Mouse (Mus musculus) thymus, adult 2 months (tissue): ENCODE measurements around the gene Inpp5a. TPM values are rescaled to one million over a fixed set of nuclear protein-coding genes. Genes with fewer than 3 reads are reported as not detected.
A peak's percentile ranks its signal among the peaks of the same experiment; 100 is the strongest.

Experiments
- DNase-seq: peaks from one replicate; pipeline ENCODE4 v3.0.0; 2021
- H3K27ac ChIP-seq: fragments of 200-500 bp; 2 replicates; pipeline ENCODE4 v1.5.1; 2012; ENCODE audit warnings: low read length, control low read depth; ENCODE audit not compliant: control insufficient read depth, insufficient read depth
- H3K27me3 ChIP-seq: fragments of 200-500 bp; 2 replicates; pipeline ENCODE4 v1.6.1; 2012; ENCODE audit warnings: mild to moderate bottlenecking, low read length, moderate library complexity, mixed read lengths; ENCODE audit not compliant: control insufficient read depth, insufficient read depth
- H3K36me3 ChIP-seq: fragments of 200-500 bp; 2 replicates; pipeline ENCODE4 v1.6.1; 2012; ENCODE audit warnings: mild to moderate bottlenecking, low read length, moderate library complexity; ENCODE audit not compliant: control insufficient read depth, insufficient read depth
- H3K4me1 ChIP-seq: fragments of 200-500 bp; replicated peaks from 2 replicates; pipeline ENCODE4 v1.6.1; 2012; ENCODE audit warnings: low read length; ENCODE audit not compliant: control insufficient read depth, insufficient read depth
- H3K4me3 ChIP-seq: fragments of 200-500 bp; 2 replicates; pipeline ENCODE4 v1.5.1; 2012; ENCODE audit warnings: mild to moderate bottlenecking, low read length, control low read depth, moderate library complexity; ENCODE audit not compliant: control insufficient read depth, insufficient read depth
- CTCF ChIP-seq: fragments of 200-500 bp; IDR thresholded peaks from 2 replicates; pipeline ENCODE4 v1.5.1; 2012; ENCODE audit warnings: mild to moderate bottlenecking, control low read depth, low read length, moderate library complexity, borderline replicate concordance; ENCODE audit not compliant: control insufficient read depth, poor library complexity, insufficient read depth; ENCODE audit errors: extremely low read depth
- POLR2A ChIP-seq: fragments of 200-500 bp; IDR thresholded peaks from 2 replicates; pipeline ENCODE4 v1.6.1; 2012; ENCODE audit warnings: mild to moderate bottlenecking, low read length, control low read depth, moderate library complexity; ENCODE audit not compliant: control insufficient read depth, poor library complexity, insufficient read depth; ENCODE audit errors: extremely low read depth
- WGBS: fragments of 180-500 bp; shearing (Covaris S2); methylation state at CpG from one replicate; pipeline ENCODE4 v1.1.7; 2018; 5-methylcytosine and 5-hydroxymethylcytosine counted together
- polyA plus RNA-seq: library from polyadenylated mRNA; depleted of rRNA; stranded (reverse); fragments of >200 nt; gene quantifications from 2 replicates; pipeline ENCODE4 v1.2.3, GENCODE M21; 2012

The Inpp5a gene
- polyA plus RNA-seq, 1 experiment, result 17.9 TPM

GRCm38 (mm10) chr7:139382796-139383195, 6.1 kb upstream of the Inpp5a start:
- no peaks in the 10 kb centered on the region for H3K4me1 ChIP-seq
- 95% methylated on average over 2 of the region's 2 CpGs for WGBS
- no peak for DNase-seq
- TF ChIP-seq CTCF (no peak), POLR2A (no peak)
- no peak overlapping the region for H3K4me3 ChIP-seq
- no peak overlapping the region for H3K27ac ChIP-seq
- H3K27me3 ChIP-seq, result no peaks in the 10 kb centered on the region
- no peaks in the 10 kb centered on the region for H3K36me3 ChIP-seq

- DNase-seq, result no peak
- H3K4me3 ChIP-seq, result no peak overlapping the region
- H3K4me1 ChIP-seq, result peaks cover 5% of the 10 kb centered on the region
- H3K27me3 ChIP-seq, result no peaks in the 10 kb centered on the region
- no peaks in the 10 kb centered on the region for H3K36me3 ChIP-seq
- H3K27ac ChIP-seq, result no peak overlapping the region
- TF ChIP-seq CTCF, result no peak
- no peak for TF ChIP-seq POLR2A
- 85% methylated on average over 1 of the region's 1 CpGs for WGBS
Observed at GRCm38 (mm10) chr7:139384500-139384899, 4.4 kb upstream of the Inpp5a start.

- peaks cover 10% of the 10 kb centered on the region for H3K4me1 ChIP-seq
- no peak overlapping the region for H3K4me3 ChIP-seq
- H3K27me3 ChIP-seq, result no peaks in the 10 kb centered on the region
- TF ChIP-seq POLR2A (no peak), CTCF (no peak)
- 95% methylated on average over 2 of the region's 2 CpGs for WGBS
- H3K36me3 ChIP-seq, result no peaks in the 10 kb centered on the region
- no peak overlapping the region for H3K27ac ChIP-seq
- DNase-seq, result no peak
Observed at GRCm38 (mm10) chr7:139384916-139385530, 3.9 kb upstream of the Inpp5a start.

GRCm38 (mm10) chr7:139386933-139387690, 1.8 kb upstream of the Inpp5a start:
- Histone ChIP-seq H3K27ac (no peak overlapping the region), H3K4me3 (no peak overlapping the region)

GRCm38 (mm10) chr7:139387921-139388669, 814 bp upstream of the Inpp5a start:
- Histone ChIP-seq H3K36me3 (no peaks in the 10 kb centered on the region), H3K4me1 (peaks cover 16% of the 10 kb centered on the region), H3K27ac (peak overlapping the region; percentile 24; the same call in 1 of the 2 replicates), H3K4me3 (peak overlapping the region; percentile 86), H3K27me3 (no peaks in the 10 kb centered on the region)
- WGBS, result 24% methylated on average over 16 of the region's 16 CpGs
- TF ChIP-seq POLR2A, result no peak
- TF ChIP-seq CTCF, result no peak
- peak; percentile 38 for DNase-seq

More at GRCm38 (mm10) chr7:139386933-139387690, 1.8 kb upstream of the Inpp5a start:
- TF ChIP-seq POLR2A (no peak), CTCF (no peak)
- WGBS, result 95% methylated on average over 9 of the region's 9 CpGs
- H3K27me3 ChIP-seq, result no peaks in the 10 kb centered on the region
- DNase-seq, result no peak
- peaks cover 16% of the 10 kb centered on the region for H3K4me1 ChIP-seq
- no peaks in the 10 kb centered on the region for H3K36me3 ChIP-seq

GRCm38 (mm10) chr7:139389213-139389761, 378 bp downstream of the Inpp5a start:
- WGBS, result 3% methylated on average over 53 of the region's 53 CpGs
- H3K36me3 ChIP-seq, result no peaks in the 10 kb centered on the region
- no peak overlapping the region for H3K27ac ChIP-seq
- no peak for TF ChIP-seq CTCF
- no peak for TF ChIP-seq POLR2A
- H3K4me3 ChIP-seq, result peak overlapping the region; percentile 61
- no peak for DNase-seq
- no peaks in the 10 kb centered on the region for H3K27me3 ChIP-seq
- H3K4me1 ChIP-seq, result peaks cover 16% of the 10 kb centered on the region
